Mouse (Mus musculus) heart, postnatal 0 days (tissue): ENCODE data around the gene Itpr1.

ENCODE experiments used
- CTCF ChIP-seq: IDR thresholded peaks from 2 replicates; pipeline ENCODE4 v1.5.1; 2016; ENCODE audit warnings: antibody characterized with exemption, control low read depth, low read depth
- EP300 ChIP-seq: IDR thresholded peaks from 2 replicates; pipeline ENCODE4 v1.6.1; 2016; ENCODE audit warnings: antibody characterized with exemption, low read depth

DNA sequence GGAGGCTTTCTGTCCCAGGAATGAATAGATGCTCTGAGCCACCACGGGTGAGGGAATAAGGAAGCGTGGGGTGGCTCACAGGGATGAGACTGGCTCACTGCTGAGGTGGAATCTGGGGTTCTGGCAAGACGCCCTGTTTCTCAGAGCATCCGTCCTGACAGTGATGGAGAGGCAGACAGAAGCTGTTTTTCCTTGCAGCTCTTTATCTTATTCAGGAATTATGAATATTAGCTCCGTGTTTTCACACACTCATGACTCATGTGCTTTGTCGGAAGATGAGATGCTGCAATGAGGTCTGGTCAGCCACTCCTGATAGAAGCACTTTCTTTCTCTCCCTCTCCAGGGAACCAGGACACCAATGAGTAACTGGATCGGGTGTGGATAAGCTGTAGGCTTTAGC, 231.5 kb downstream of the Itpr1 start:
- TF ChIP-seq CTCF: no peak
- no peak for TF ChIP-seq EP300
